Mouse (Mus musculus): Measurements from ENCODE around the gene Foxf2. TPM values are rescaled to one million over a fixed set of nuclear protein-coding genes. Genes with fewer than 3 reads are reported as not detected.
A peak's percentile ranks its signal among the peaks of the same experiment; 100 is the strongest.

The Foxf2 gene
- polyA plus RNA-seq, 1 experiment from 2014 or later: 7.5 TPM

DNA sequence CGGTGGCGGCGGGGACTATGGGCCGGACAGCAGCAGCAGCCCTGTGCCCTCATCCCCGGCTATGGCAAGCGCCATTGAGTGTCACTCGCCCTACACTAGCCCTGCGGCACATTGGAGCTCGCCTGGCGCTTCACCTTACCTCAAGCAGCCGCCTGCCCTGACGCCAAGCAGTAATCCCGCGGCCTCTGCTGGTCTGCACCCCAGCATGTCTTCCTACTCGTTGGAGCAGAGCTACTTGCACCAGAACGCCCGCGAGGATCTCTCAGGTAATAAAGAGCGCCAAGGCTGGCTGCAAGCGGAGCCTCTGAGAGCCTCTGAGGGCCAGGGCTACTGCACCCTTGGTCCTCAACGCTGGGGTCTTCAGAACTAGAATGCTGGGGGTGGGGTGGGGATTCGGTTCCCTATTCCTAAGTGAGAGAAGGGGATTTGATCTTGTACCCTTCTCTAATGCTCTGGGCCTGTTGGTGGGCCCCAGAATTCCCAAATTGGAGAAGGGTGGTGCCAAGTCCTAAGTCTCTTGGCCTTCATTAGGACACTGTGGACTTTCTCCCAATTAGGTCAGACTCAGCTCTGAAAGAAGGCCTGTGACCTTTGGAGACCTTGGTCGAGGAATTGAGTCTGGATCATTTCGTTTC is 1.5 kb downstream of the Foxf2 start:
- peaks cover 99% of the 10 kb centered on the region for H3K27me3 ChIP-seq
- ATAC-seq (ENCODE audit: insufficient number of reproducible peaks, insufficient read depth, low FRiP score, low TSS enrichment, low read depth): no peak
- peak overlapping the region; percentile 77 for H3K9ac ChIP-seq
- H3K4me2 ChIP-seq: peak overlapping the region; percentile 90
- no peaks in the 10 kb centered on the region for H3K36me3 ChIP-seq
- H3K4me1 ChIP-seq: peaks cover 44% of the 10 kb centered on the region
- peak overlapping the region; percentile 59 for H3K4me3 ChIP-seq
- H3K9me3 ChIP-seq: no peaks in the 10 kb centered on the region
- H3K27ac ChIP-seq: peak overlapping the region; percentile 81; the same call in 1 of the 2 replicates
- under 1% methylated on average over 24 of the region's 24 CpGs for WGBS

DNA sequence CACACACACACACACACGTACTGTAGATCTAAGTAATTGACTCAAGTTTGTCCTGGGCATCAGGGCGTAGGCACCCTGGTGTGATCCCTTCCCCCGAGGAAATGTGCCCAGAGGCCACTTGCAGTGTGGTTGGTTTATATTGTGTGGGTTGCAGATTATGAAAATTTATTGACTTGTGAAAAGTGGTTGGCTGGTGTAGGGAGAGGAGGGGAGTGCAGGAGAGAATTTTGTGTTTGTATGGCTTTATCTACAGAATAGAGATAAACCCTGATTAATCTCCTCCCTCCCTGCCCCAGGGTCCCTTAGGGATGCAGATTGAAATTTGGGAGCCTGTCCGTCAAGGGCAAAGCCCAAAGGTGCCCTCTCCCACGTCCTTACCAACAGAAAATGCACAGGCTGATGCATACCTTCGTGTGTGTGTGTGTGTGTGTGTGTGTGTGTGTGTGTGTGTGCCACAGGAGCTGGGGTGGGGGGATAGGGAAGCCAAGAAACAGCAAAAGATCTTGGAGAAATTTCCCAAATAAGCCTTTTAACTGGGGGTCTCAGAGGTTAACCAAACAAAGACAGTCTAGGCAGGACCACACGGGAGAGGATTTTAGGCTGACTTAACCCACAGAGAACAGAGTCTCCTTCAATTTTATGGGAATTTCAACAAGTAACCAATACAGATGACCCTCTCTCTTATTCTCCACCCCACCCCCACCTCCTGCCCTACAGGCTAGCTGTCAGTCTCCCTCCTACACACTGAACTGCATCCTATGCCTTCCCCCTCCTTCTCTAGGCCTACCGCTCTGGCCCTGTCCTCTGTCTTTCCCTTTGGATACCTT is 2.5 kb downstream of the Foxf2 start:
- Histone ChIP-seq H3K36me3 (no peaks in the 10 kb centered on the region), H3K27me3 (peaks cover 99% of the 10 kb centered on the region), H3K4me3 (peak overlapping the region; percentile 59), H3K4me2 (peak overlapping the region; percentile 90), H3K27ac (no peak overlapping the region), H3K9me3 (no peaks in the 10 kb centered on the region), H3K9ac (peak overlapping the region; percentile 77), H3K4me1 (peaks cover 44% of the 10 kb centered on the region)
- WGBS: 14% methylated on average over 8 of the region's 8 CpGs
- ATAC-seq (ENCODE audit: insufficient number of reproducible peaks, insufficient read depth, low FRiP score, low TSS enrichment, low read depth): no peak

DNA sequence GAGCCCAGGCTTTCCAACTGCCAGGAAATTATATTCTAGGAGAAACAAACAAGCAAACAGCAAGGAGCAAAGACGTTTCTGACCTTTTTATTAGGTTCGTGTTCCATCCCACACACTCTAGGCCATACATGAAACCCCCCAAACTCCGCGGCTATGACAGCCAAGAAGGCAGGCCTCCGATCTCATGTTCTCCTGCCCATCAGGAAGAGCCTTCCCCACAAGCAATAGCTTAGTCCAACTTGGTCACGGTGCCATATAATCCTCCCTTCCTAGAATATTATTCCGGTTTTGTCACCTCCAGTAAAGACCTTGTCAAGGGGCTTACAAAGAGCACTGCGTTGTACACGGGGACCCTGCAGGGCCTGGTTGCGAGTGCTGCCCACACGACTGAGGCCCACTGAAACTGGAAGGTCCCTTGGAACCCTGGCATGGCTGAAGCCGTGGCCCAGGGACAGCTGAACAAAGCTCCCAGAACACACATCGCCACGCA is 3.1 kb downstream of the Foxf2 start:
- H3K4me3 ChIP-seq: peak overlapping the region; percentile 59
- no peak for ATAC-seq (ENCODE audit: insufficient number of reproducible peaks, insufficient read depth, low FRiP score, low TSS enrichment, low read depth)
- H3K36me3 ChIP-seq: no peaks in the 10 kb centered on the region
- peaks cover 44% of the 10 kb centered on the region for H3K4me1 ChIP-seq
- no peaks in the 10 kb centered on the region for H3K9me3 ChIP-seq
- H3K9ac ChIP-seq: peak overlapping the region; percentile 77
- H3K27ac ChIP-seq: no peak overlapping the region
- H3K4me2 ChIP-seq: peak overlapping the region; percentile 90
- 7% methylated on average over 14 of the region's 14 CpGs for WGBS
- H3K27me3 ChIP-seq: peaks cover 99% of the 10 kb centered on the region

DNA sequence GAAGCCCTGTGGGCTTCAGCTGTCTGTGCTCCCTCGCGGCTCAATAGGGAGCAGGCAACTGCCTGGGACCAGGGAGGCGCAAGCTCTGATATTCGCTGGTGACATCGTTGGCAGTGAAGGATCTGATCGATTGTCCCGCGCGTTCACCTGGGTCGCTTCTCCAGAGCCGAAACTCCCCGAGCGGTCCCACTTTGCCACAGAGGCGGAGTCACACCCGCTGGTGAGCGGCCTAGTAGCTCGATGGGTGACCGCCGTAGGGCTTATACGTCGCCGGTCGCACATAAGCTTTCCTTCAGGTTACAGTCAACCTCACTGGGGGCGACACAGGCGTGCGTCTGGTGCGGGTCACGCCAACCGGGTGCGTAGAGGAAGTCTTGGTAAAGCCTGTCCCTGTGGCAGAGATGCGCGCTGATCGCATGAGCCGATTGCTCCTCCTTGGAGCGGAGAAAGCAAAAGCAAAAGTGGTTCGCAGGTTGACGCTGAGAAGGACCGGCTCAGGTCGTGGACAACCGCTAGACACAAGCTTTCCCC is 3.8 kb downstream of the Foxf2 start:
- Histone ChIP-seq H3K4me3 (peak overlapping the region; percentile 59), H3K36me3 (no peaks in the 10 kb centered on the region), H3K9me3 (no peaks in the 10 kb centered on the region), H3K4me2 (peak overlapping the region; percentile 90), H3K4me1 (peaks cover 37% of the 10 kb centered on the region), H3K9ac (peak overlapping the region; percentile 77), H3K27me3 (peaks cover 98% of the 10 kb centered on the region), H3K27ac (no peak overlapping the region)
- 2% methylated on average over 40 of the region's 40 CpGs for WGBS
- ATAC-seq (ENCODE audit: insufficient number of reproducible peaks, insufficient read depth, low FRiP score, low TSS enrichment, low read depth): no peak

DNA sequence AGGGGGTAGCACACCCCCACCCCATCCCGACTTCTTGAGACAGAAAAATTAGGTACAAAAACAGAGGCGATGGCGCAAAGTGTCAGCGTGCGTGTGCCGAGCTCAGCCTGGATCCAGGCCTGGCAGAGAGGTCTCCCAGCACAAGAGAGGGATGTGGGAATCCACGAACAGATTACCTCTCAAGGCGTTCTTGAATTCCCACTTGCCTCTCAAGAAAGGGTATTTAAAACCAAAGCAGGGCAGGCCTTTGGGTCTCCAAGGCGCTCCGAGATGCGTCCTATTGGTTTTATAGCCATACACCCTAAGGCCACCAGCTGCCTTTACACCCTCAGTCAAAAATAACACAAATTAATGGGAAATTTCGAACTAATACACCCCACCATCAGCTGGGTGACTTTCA is 4.4 kb downstream of the Foxf2 start:
- Histone ChIP-seq H3K27ac (no peak overlapping the region), H3K36me3 (no peaks in the 10 kb centered on the region), H3K9ac (peak overlapping the region; percentile 77), H3K4me1 (peaks cover 32% of the 10 kb centered on the region), H3K4me3 (peak overlapping the region; percentile 59), H3K9me3 (no peaks in the 10 kb centered on the region), H3K4me2 (peak overlapping the region; percentile 90), H3K27me3 (peaks cover 94% of the 10 kb centered on the region)
- 12% methylated on average over 12 of the region's 12 CpGs for WGBS
- ATAC-seq (ENCODE audit: insufficient number of reproducible peaks, insufficient read depth, low FRiP score, low TSS enrichment, low read depth): no peak

DNA sequence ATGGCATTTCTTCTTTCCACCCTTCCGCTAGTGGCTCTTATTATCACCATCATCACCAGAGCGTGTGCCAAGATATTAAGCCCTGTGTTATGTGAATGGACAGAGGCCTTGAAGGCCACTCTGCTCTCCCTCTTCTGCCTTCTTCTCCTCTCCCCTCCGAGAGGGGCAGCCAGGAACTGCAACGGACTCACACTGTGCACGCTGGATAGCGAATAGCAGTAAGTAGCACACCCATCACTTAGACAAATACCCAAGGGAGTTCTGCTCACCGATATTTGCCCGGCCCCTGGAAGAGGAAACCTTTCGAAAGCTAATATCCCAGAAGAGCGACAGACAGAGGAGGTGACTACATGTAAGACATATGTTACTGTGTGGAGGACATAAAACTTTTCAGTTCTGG is 4.9 kb downstream of the Foxf2 start:
- no peak overlapping the region for H3K27ac ChIP-seq
- peak overlapping the region; percentile 59 for H3K4me3 ChIP-seq
- no peaks in the 10 kb centered on the region for H3K9me3 ChIP-seq
- H3K9ac ChIP-seq: 0 out of 2 replicates have a peak overlapping the region, but pooled peaks have one; percentile 27
- peak overlapping the region; percentile 90 for H3K4me2 ChIP-seq
- ATAC-seq (ENCODE audit: insufficient number of reproducible peaks, insufficient read depth, low FRiP score, low TSS enrichment, low read depth): no peak
- peaks cover 90% of the 10 kb centered on the region for H3K27me3 ChIP-seq
- no peaks in the 10 kb centered on the region for H3K36me3 ChIP-seq
- H3K4me1 ChIP-seq: peaks cover 27% of the 10 kb centered on the region
- 7% methylated on average over 10 of the region's 10 CpGs for WGBS

DNA sequence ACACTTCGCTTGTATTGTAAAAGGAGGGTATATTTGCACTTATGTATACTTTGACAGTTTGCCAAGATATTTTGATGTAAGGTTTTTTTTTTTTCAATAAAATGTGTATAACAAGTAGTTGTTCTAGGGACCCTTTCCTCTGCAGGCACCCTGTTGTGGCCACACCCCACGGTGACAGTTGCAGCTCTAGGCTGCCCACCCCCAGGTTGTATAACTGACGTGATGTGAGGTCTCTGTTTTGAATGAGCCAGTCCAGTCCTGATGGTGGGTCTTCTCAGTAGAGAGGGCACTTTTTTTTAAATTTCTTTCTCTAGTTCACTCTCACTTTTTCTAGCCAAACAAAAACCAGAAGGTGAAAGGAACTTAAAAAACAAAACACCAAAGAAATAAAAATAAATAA is 5.7 kb downstream of the Foxf2 start:
- no peak overlapping the region for H3K4me3 ChIP-seq
- no peak for ATAC-seq (ENCODE audit: insufficient number of reproducible peaks, insufficient read depth, low FRiP score, low TSS enrichment, low read depth)
- H3K27me3 ChIP-seq: peaks cover 85% of the 10 kb centered on the region
- H3K36me3 ChIP-seq: no peaks in the 10 kb centered on the region
- no peaks in the 10 kb centered on the region for H3K9me3 ChIP-seq
- peaks cover 20% of the 10 kb centered on the region for H3K4me1 ChIP-seq
- no peak overlapping the region for H3K27ac ChIP-seq
- H3K4me2 ChIP-seq: peak overlapping the region; percentile 27; the same call in 1 of the 2 replicates
- WGBS: 18% methylated on average over 3 of the region's 3 CpGs
- H3K9ac ChIP-seq: no peak overlapping the region

DNA sequence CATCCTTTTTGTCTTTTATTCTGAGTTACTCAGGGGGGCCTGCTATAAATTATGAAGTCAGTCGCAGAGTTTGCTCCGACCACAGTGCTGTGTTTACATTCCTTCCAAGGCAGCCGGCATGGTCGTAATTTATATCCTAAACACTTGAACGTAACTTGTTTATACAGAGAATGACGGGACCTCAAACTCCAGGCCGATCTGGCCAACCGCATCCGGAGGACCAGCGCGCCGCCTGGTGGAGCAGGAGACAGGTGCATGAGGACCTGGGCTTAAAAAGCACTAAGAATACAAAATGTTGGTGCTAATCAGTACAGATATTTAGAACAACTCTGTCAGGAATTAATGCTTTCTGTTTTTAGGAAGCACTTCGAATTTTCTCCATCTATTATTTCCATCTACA is 6.8 kb downstream of the Foxf2 start:
- H3K9me3 ChIP-seq: no peaks in the 10 kb centered on the region

DNA sequence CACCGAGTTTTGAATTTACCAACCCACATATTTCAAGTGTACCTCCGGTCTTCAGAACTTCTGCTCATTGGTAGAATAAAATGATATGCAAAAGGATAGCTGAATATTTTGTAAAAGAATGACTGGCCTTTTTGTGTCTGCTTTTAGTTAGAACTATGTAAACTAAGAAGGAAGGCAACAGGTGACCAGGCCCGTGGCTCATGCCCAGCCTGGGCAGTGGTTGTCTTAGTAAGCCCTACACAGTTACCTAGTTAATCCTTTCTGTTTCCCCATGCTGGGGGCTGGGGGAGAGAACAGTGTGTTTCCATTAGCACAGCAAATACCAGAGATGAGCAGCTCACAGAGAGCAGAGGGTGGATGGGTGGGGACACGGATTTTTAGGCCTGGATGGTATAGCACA is 7.6 kb downstream of the Foxf2 start:
- Histone ChIP-seq H3K9ac (no peak overlapping the region), H3K4me2 (no peak overlapping the region), H3K9me3 (no peaks in the 10 kb centered on the region), H3K27me3 (peaks cover 65% of the 10 kb centered on the region), H3K4me3 (no peak overlapping the region), H3K27ac (no peak overlapping the region), H3K4me1 (peaks cover 11% of the 10 kb centered on the region), H3K36me3 (no peaks in the 10 kb centered on the region)
- ATAC-seq (ENCODE audit: insufficient number of reproducible peaks, insufficient read depth, low FRiP score, low TSS enrichment, low read depth): no peak
- 67% methylated on average over 4 of the region's 4 CpGs for WGBS

More for the DNA sequence above, 6.8 kb downstream of the Foxf2 start:
- H3K36me3 ChIP-seq: no peaks in the 10 kb centered on the region
- under 1% methylated on average over 13 of the region's 13 CpGs for WGBS
- H3K27me3 ChIP-seq: peaks cover 73% of the 10 kb centered on the region
- H3K27ac ChIP-seq: no peak overlapping the region
- H3K4me2 ChIP-seq: peak overlapping the region; percentile 39
- H3K4me3 ChIP-seq: no peak overlapping the region
- ATAC-seq (ENCODE audit: insufficient number of reproducible peaks, insufficient read depth, low FRiP score, low TSS enrichment, low read depth): 0 out of 2 replicates have a peak, but pooled peaks have one; percentile 53
- H3K4me1 ChIP-seq: peaks cover 11% of the 10 kb centered on the region
- no peak overlapping the region for H3K9ac ChIP-seq

DNA sequence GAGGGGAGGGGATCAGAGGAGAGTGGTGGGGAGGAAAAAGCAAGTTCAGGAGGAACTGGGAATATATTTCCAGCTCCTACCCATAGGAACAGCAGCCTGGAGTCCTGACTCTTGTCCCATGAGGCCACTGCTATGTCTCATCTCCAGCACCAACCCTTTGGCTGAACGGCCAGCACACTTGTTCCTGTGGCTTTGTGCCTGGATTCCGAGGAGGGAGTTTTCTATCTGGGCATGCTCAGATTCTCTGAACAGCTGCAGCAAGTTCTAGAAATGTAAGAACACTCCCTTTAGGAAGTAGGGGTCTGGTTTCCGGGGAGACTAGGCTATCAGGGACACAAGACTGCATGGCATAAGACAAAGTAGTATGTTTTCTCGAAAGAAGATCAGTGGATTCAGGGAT is 9.9 kb downstream of the Foxf2 start:
- no peak for ATAC-seq (ENCODE audit: insufficient number of reproducible peaks, insufficient read depth, low FRiP score, low TSS enrichment, low read depth)
- H3K36me3 ChIP-seq: no peaks in the 10 kb centered on the region
- H3K4me1 ChIP-seq: no peaks in the 10 kb centered on the region
- 61% methylated on average over 4 of the region's 4 CpGs for WGBS
- no peak overlapping the region for H3K27ac ChIP-seq
- no peak overlapping the region for H3K4me2 ChIP-seq
- no peak overlapping the region for H3K4me3 ChIP-seq
- peaks cover 56% of the 10 kb centered on the region for H3K27me3 ChIP-seq
- no peak overlapping the region for H3K9ac ChIP-seq
- H3K9me3 ChIP-seq: no peaks in the 10 kb centered on the region

DNA sequence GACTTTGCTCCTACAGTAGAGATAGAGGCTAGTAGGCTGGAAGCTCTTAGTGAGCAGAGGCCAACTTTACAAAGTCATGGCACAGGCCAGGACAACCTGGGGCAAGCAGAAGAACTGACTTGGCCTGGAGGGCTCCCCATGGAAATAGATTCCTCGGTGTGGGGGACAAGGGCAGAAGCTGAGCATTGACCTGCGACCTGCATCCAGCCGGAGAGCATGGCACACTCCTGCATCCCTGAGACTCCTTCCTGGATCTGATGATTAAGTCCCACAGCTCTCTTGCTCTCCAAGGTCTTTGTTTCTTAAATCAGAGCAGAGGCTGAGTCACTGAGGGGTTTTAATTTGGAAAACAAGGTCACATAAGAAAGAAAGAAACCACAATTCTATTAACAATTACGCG is 15.9 kb downstream of the Foxf2 start:
- H3K4me3 ChIP-seq: no peak overlapping the region

More for the DNA sequence above, 15.9 kb downstream of the Foxf2 start:
- H3K27me3 ChIP-seq: peaks cover 57% of the 10 kb centered on the region
- peaks cover 10% of the 10 kb centered on the region for H3K4me1 ChIP-seq
- ATAC-seq (ENCODE audit: insufficient number of reproducible peaks, insufficient read depth, low FRiP score, low TSS enrichment, low read depth): no peak
- WGBS: 63% methylated on average over 5 of the region's 5 CpGs
- H3K9me3 ChIP-seq: no peaks in the 10 kb centered on the region
- no peak overlapping the region for H3K4me2 ChIP-seq
- H3K36me3 ChIP-seq: no peaks in the 10 kb centered on the region
- no peak overlapping the region for H3K27ac ChIP-seq
- no peak overlapping the region for H3K9ac ChIP-seq
